Mouse (Mus musculus) neutrophil, adult 5-6 weeks (primary cell): ENCODE measurements around the gene Itgav. TPM values are rescaled to one million over a fixed set of nuclear protein-coding genes. Genes with fewer than 3 reads are reported as not detected.
A peak's percentile ranks its signal among the peaks of the same experiment; 100 is the strongest.
"Not testable (repeated sequence)": the region's sequence is repeated elsewhere in the genome, so short reads cannot be mapped to it uniquely, and the experiment has no call there.

Source experiments
- ATAC-seq: fragments of 151-379, 151-347 bp; 2 replicates; pipeline ENCODE4 v1.8.0; 2017; ENCODE audit warnings: mild to moderate bottlenecking, moderate TSS enrichment; ENCODE audit not compliant: insufficient number of reproducible peaks, poor library complexity, low FRiP score, severe bottlenecking; ENCODE audit errors: extremely low read depth
- total RNA-seq: library from RNA; stranded (forward); fragments of 200-1000 nt; gene quantifications from 2 replicates; pipeline ENCODE4 v1.2.3, GENCODE M21; 2017

The Itgav gene
- total RNA-seq, 1 experiment from 2014 or later = 37.6 TPM

DNA sequence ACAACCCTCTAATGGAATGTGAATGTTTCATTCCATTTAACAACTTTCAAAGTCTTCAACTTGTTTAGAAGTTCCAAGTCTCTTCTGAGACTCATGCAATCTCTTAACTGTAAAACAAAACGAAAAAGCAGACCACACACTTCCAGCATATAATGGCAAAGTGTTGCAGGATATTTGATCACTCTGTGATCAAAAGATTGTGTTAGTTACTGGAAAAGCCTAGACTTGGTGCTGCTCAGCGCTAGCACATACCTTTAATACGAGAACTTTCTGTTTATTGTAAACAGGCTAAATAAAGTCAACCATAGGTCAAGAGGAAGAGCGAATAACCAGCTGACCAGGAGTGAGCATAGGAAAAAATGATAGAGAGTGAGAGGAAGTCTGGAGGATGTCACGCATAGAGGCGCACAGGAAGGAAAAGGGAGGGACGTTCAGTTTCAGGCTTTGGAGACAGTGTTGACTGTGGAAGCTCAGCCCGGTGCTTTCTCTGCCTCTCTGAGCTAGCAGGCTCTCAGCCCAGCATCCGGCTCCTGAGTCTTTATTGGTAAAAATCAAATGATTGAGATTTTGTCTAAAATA, 18.5 kb upstream of the Itgav start:
- no peak for ATAC-seq

DNA sequence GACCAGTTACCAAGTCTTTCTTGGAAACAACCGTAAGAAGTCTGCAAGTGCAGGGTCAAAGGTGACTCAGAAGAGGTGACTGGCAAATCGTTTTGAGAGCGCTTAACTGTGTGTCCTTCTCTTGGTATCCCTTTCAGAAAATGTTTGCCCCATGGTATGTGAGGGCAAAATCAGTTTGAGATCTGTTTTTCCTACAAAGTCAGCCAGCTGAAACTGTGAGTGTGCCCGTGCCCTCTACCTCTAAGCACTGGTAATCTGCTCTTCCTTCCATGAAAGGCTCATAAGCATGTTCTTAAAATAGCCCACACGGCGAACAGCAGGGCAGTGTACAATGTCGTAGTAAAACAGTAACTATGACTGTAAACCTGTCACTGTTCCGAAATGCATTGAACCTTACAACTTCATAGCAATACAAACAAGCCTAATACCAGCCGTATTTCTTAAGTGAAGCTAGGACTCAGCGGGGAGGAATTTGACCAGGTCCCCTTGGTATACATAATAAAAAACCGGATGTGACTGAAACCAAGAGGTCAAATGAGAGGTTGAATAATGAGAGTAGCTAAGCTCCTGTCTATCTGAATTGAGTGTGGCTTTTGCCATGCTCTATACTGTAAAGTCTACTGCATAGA, 14.2 kb upstream of the Itgav start:
- no peak for ATAC-seq

DNA sequence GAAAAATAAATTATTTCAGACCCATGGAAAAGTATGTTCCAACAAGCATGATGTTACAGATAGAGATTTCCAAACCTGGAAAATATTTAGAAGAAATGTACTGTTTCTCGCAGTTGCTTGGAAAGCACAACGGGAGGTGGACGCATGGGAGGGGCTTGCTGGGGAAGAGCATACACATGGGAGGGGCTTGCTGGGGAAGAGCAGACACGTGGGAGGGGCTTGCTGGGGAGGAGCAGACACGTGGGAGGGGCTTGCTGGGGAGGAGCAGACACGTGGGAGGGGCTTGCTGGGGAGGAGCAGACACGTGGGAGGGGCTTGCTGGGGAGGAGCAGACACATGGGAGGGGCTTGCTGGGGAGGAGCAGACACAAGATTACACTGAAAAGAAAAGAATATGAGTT, 10.9 kb upstream of the Itgav start:
- ATAC-seq = not testable (repeated sequence)

DNA sequence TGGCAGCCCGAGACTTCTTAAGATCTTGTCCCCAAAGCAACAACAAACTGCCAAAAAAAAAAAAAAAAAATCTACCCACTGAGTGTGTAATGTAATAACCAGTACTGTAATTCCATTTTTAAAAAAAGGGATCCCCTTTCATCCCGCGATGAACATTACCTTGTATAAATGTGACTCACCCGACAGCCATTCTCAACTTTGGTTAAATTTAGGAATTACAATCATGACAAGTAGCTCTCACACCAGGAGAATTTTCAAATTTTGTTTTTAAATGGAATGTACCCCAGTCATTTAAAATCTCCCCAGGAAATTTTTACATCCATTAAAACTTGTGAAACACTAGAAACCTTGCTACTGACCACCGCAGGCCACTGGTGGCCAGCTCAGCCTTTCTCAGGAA, 10.3 kb upstream of the Itgav start:
- no peak for ATAC-seq

DNA sequence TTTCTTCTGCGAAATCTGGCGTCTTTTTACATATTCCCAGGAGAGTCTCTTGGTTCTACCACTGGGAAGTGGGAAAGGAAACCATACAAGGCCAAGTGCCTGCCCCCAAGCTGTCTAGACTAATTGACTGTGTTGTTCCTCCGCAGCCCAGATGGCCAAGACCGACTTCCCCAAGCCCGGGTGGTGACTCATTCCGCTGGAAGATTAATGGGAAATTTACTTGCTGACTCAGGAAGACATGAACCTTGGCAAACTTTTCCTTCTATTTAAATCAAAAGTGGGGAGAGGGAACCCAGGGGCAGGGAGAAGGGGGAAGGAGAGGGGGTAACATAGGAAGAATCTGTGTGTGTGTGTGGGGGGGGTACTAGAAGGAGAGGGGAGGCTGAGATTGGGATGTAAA, 9.4 kb upstream of the Itgav start:
- no peak for ATAC-seq

DNA sequence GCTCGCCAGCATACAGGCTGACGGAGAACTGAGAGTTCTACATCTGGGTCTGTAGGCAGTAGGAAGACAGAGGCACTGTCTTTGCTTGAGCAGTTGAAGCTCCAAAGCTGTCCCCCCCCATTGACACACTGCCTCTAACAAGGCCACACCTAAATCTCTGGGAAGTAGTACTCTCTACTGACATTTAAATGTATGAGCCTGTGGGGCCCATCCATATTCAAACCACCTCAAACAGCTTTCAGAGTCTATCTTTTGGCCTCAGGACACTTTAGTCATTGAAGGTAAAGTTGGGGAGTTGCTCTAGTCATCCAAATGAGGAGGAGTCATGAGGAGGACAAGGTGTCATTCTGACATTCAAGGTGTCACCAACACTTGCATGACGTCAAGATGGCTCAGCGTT, 5.9 kb upstream of the Itgav start:
- ATAC-seq = no peak

DNA sequence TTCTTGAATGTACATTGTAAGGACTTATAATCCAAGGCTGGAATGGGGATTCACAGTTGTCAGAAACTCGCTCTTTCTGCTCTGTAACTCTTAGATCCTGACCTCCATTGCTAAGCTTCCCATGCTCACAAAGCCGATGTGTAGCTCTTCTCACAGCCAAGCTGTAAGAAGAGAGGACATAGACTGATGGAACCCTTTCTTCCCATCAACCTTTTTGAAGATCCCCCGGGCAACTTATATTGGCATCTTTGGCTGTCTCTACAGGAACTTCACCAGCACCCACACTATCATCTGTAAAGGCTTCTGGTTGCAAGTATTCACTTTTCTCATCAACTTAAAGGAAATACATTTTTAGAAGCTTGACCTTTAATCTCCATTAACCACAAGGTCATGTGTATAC, 2.6 kb upstream of the Itgav start:
- ATAC-seq = no peak

DNA sequence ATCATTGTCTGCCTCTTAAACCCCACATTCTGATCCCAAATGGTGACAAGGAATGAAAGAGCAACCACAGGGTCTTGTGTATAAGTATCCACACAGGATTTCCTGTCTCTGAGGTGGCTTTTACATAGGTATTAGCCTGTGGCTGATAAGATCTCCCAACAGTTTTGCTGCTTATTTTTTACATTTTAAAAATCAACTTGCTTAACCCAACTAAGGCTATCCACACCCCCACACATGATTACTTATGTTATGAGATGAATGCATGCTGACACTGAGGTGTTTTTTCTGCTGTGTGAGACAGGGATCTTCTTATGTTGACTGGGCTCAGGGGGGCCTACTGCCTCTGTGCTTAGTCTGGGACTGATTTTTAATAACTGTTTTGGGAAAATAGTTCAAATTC, 1.3 kb upstream of the Itgav start:
- ATAC-seq = no peak

DNA sequence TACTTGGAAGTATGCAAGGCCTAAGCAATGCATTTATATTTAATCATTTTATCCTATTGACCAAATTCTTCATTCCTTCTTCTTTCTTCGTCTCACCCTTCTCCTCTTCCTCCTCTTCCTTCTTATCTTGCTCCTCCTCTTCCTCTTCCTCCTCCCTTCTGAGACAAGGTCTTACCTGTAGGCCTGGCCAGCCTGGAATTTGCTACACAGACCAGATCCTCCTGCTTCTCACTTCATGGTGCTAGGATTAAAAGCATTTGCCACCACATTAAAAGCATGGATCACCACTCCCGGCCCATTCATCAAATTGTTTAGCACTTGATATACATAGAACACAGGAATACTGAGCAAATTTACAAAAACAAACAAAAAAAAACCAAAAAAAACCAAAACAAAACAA, 851 bp upstream of the Itgav start:
- no peak for ATAC-seq

DNA sequence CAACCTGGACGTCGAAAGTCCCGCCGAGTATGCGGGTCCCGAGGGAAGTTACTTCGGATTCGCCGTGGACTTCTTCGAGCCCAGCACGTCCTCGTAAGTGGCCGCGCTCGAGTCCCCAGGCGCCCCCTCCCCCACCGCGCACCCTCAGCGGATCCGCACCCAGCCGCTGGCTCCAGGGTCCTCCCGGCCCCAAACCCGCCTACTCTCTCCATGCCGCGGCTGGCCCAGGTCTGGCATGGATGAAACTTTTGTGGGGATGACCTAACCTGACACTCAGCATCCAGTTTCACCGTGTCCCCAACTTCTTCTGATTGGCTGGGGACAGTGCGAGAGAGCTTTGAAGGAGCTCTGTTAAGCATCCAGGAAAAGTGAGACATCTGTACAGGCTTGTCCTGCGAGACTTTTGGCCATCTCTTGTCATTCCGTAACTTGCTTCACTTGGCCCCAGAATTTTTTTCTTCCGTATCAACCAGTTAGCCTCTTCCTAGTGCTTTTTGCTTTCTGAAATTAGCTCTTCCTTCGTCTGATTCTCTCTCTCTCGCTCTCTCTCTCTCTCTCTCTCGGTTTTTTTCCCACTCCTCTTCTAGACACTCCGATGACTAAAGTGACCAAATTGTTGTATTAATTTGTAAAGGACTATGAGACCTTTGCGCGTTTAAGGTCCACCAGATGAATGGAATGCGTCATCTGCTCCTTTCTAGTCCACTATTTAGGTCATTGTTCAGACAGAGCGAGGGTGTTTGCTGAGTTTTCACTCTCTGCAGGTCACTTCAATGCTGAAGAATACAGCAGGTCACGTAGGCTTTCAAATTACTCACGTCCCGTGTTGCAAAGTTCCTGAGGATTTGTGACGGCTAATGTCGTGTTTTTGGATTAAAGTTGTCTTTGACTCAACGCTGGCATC, 882 bp downstream of the Itgav start:
- ATAC-seq = peak; percentile 23; the same call in 1 of the 2 replicates

DNA sequence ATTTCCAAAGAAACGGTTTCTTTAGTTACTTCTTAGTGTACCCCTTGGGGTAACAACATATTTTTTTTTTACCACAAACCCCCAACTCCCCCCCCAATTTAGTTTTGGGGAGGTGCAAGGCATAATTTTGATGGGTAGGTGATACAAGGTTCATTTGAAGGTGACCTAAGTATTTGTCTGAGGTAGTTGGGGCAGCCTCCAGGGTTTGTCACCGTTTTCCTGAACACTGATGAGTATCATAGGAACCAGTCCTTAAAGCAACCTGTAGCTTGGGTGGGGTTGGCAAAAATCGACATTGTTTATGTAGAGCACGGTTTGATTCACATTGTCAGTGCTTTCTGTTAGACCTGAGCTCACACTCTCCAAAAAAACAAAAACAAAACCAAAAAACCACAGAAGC, 1.6 kb downstream of the Itgav start:
- no peak for ATAC-seq

DNA sequence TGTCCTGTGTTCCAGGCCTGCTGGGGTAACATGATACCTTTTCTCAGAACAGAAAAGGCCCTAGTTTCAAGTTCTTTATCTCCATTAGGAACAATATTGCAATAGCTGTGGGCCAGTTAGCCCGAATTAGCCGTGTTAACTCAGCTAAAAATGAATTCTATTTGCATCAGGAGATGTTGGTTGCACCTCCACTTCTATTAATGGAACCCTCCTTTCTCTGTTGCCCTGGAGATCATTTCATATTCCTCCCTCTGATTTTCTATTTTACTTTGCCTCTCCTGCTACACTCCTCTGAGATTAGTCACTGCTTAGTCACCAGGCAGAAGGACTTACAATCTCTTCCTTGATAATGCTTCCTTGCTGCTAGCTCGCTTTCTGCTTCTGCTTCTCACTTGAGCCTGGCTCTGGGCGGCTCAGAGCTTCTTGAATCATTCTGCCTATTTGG, 4.1 kb downstream of the Itgav start:
- no peak for ATAC-seq

DNA sequence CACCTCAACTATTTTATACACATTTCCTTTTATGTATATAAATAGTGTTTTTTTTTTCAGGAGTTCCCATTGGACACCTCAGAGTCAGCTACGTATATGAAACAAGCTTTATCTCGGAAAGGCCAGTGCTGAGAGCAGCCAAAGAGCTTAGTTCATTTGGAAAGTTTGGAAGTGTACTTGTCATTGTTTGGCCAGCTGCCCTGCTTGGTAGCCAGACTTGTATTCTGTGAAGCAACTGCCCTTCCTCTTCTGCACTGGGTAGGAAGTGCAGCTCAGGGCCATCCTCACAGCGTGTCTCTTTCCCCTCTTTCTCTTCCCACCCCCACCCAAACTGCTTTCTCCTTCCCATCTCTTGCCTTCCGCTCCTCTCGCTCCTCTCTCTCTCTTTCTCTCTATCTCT, 5.1 kb downstream of the Itgav start:
- no peak for ATAC-seq

DNA sequence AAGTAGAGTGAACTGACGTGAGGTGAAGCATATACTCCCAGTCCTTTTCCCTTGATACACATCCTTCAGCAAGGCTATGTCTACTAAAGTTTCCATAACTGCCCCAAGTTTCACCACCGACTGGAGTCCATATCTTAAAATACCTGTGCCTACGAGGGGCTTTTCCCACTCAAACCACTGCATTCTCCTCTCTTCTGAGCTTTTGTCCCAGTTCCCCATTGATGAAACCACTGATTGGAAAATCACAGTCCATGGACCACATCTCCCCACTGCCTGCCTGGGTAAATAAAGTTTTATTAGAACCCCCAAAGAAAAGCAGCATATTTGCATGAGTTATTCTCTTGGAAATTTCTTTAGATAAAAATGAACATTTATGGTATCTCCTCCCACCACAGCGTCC, 8.7 kb downstream of the Itgav start:
- ATAC-seq = no peak

DNA sequence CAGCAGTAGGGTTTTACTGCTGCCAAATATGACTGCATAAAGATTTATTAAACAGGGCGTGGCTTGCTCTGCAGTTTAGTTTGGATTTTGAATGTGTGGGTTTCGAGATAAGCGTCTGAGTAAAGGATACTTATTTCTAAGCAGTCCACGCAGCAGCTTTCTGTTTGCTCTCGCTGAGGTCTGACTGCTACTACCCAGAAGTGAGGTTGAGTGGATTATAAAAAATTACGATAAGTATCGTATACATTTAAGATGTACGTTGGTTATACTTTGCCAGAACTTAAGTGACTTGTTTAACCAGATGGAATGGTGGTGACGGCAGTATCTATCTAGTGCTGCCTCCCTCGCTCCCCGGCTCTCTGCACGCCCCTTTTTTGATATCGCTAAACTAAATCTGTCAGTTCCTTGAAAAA, 9.8 kb downstream of the Itgav start:
- no peak for ATAC-seq

DNA sequence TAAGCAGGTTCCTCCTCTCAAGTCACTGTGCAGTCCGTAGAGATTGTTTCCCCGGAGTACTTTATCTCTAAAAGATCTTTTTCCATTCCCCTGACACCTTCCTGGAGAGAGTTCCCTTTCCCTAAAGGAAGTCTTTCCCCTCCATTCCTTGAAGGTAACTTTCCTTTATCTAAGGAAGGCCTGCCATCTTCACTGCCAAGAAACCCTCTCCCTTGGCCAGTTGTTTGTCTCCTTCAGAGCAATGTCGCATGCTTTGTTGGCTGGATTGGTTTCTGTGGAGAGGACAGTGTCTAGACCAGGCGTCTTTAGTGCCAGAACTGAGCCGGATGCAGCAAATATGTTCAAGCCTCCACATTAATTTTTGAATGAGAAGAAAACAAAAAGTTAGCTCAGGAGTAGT, 11.1 kb downstream of the Itgav start:
- ATAC-seq = no peak

DNA sequence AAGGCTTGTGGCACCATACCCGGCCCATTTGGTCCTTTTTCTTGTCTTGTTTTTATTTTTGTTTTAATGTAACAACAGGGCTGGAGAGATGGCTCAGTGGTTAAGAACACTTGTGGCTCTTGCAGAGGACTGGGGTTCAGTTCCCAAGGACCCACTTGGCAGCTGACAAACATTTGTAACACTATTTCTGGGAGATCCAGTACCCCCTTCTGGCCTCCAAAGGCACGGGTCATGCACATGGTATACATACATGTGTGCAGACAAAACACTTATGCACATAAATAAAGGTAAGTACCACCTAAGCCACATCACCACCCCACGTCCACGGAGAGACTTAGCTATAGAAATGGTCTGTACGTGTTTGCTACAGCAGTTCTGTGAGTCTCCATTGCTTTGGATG, 12.6 kb downstream of the Itgav start:
- ATAC-seq = no peak

DNA sequence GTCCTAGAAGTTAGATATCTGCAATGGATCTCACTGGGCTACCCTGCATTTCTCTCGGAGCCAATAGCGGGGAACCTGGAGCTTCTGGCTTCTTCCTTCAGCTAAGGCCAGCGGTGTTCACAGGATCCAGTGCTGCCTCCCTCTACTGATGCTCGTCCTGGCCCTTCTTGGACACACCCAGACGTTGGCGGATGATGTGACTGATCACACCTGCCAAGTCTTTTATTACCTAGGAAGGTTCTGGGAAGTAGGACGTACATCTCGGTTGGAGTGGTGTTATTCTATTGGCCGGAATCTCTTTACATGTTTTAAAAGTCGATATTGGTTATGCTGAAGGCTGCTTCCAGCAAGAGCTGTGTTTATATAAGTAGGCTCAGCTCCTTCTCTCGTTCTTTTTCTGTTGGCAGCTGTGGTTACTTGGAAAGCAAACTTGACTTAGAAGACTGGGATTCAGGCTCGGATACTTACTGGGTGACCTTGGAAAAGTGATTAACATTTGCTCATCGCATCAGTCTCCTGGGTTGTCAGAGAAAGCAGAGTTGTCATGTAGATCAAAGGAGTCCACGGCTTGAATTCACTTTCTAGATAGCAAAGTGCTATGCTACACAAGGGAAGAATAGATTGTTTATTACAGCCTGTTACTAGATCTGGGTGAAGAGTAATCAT, 14.5 kb downstream of the Itgav start:
- no peak for ATAC-seq

DNA sequence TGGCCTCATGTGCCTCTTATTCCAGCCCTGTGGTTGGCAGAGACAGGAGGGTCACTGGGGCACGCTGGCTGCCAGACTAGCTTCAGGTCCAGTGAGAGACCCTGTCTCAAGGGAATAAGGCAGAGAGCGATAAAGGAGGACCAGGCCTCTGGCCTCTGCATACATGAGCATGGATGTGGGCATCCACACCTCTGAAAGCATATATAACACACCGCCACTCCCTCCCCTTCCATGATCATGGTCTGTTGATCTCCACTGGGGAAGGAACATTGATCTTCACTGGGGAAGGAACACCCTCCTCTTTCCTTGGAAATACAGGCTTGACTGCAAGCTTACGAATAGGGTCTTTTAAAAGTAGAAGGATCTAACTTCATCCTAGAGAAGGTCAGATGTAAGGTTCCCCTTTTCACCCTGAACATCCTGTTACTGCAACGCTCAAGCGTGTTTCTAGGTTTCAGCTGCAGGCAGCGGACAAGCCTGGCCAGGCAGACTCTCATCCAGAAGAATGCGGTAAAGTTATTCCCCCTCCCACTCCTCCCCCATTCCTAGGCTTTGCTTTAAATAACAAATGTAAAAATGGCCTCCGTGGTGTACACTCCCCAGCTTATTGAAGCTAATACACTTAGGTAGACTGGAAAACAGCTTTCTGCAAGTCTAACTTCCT, 15.4 kb downstream of the Itgav start:
- peak; percentile 56; the same call in 1 of the 2 replicates for ATAC-seq
